Mouse (Mus musculus): ENCODE measurements around the gene Cep57l1. TPM values are rescaled to one million over a fixed set of nuclear protein-coding genes. Genes with fewer than 3 reads are reported as not detected.
A peak's percentile ranks its signal among the peaks of the same experiment; 100 is the strongest.

The Cep57l1 gene
- polyA plus RNA-seq, 1 experiment from 2014 or later: 24.1 TPM

GRCm38 (mm10) chr10:41733214-41733613 lies 76.5 kb downstream of the Cep57l1 start:
- Histone ChIP-seq H3K36me3 (peaks cover 15% of the 10 kb centered on the region; the same call in 1 of the 2 replicates), H3K4me1 (no peaks in the 10 kb centered on the region), H3K4me2 (replicated peaks) (no peak overlapping the region), H3K9ac (no peak overlapping the region), H3K9me3 (no peaks in the 10 kb centered on the region), H3K4me3 (no peak overlapping the region), H3K27me3 (no peaks in the 10 kb centered on the region), H3K27ac (no peak overlapping the region)
- WGBS: 92% methylated on average over 3 of the region's 3 CpGs
- no peak for ATAC-seq (ENCODE audit: insufficient number of reproducible peaks, insufficient read depth, low FRiP score, low TSS enrichment)

- Histone ChIP-seq H3K27ac (no peak overlapping the region), H3K9me3 (no peaks in the 10 kb centered on the region), H3K4me3 (no peak overlapping the region), H3K36me3 (peaks cover 10% of the 10 kb centered on the region), H3K9ac (no peak overlapping the region), H3K4me1 (no peaks in the 10 kb centered on the region), H3K4me2 (replicated peaks) (no peak overlapping the region), H3K27me3 (no peaks in the 10 kb centered on the region)
- no peak for ATAC-seq (ENCODE audit: insufficient number of reproducible peaks, insufficient read depth, low FRiP score, low TSS enrichment)
- WGBS: 88% methylated on average over 4 of the region's 4 CpGs
Measured at GRCm38 (mm10) chr10:41731932-41732331, 77.7 kb downstream of the Cep57l1 start.

- Histone ChIP-seq H3K4me2 (replicated peaks) (no peak overlapping the region), H3K4me3 (no peak overlapping the region), H3K9me3 (no peaks in the 10 kb centered on the region), H3K27ac (no peak overlapping the region), H3K9ac (no peak overlapping the region), H3K36me3 (peaks cover 10% of the 10 kb centered on the region), H3K4me1 (no peaks in the 10 kb centered on the region), H3K27me3 (no peaks in the 10 kb centered on the region)
- WGBS: 90% methylated on average over 10 of the region's 10 CpGs
- ATAC-seq (ENCODE audit: insufficient number of reproducible peaks, insufficient read depth, low FRiP score, low TSS enrichment): no peak
Measured at GRCm38 (mm10) chr10:41730746-41731145, 78.9 kb downstream of the Cep57l1 start.

GRCm38 (mm10) chr10:41726215-41726614 lies 83.5 kb downstream of the Cep57l1 start:
- Histone ChIP-seq H3K4me2 (replicated peaks) (no peak overlapping the region), H3K9ac (no peak overlapping the region), H3K9me3 (no peaks in the 10 kb centered on the region), H3K27ac (no peak overlapping the region), H3K4me3 (no peak overlapping the region), H3K4me1 (no peaks in the 10 kb centered on the region), H3K27me3 (no peaks in the 10 kb centered on the region), H3K36me3 (peaks cover 10% of the 10 kb centered on the region)
- WGBS: 88% methylated on average over 9 of the region's 9 CpGs
- ATAC-seq (ENCODE audit: insufficient number of reproducible peaks, insufficient read depth, low FRiP score, low TSS enrichment): no peak

GRCm38 (mm10) chr10:41719587-41719986 lies 90.1 kb downstream of the Cep57l1 start:
- Histone ChIP-seq H3K27me3 (no peaks in the 10 kb centered on the region), H3K9me3 (no peaks in the 10 kb centered on the region), H3K4me3 (no peak overlapping the region), H3K36me3 (0 out of 2 replicates have a peak, but pooled peaks cover 5% of the 10 kb centered on the region), H3K4me2 (replicated peaks) (no peak overlapping the region), H3K27ac (no peak overlapping the region), H3K4me1 (peaks cover 3% of the 10 kb centered on the region; the same call in 1 of the 2 replicates), H3K9ac (no peak overlapping the region)
- no peak for ATAC-seq (ENCODE audit: insufficient number of reproducible peaks, insufficient read depth, low FRiP score, low TSS enrichment)
- whole genome bisulfite sequencing: 87% methylated on average over 9 of the region's 9 CpGs

GRCm38 (mm10) chr10:41716029-41716897 lies 93.4 kb downstream of the Cep57l1 start, which contains the start of gene Ccdc162:
Ccdc162 (minus strand) TSS chr10:41716634.
- H3K4me2 ChIP-seq (replicated peaks): peak within 1 kb of the TSS; percentile 5; the same call in 1 of the 2 replicates
- no peak within 1 kb of the TSS for H3K9ac ChIP-seq
- peaks cover 3% of the 10 kb centered on the region; the same call in 1 of the 2 replicates for H3K4me1 ChIP-seq
- H3K36me3 ChIP-seq: 0 out of 2 replicates have a peak, but pooled peaks cover 5% of the 10 kb centered on the region
- no peak for ATAC-seq (ENCODE audit: insufficient number of reproducible peaks, insufficient read depth, low FRiP score, low TSS enrichment)
- 60% methylated on average over 15 of the region's 15 CpGs for WGBS
- H3K4me3 ChIP-seq: no peak within 1 kb of the TSS
- H3K27ac ChIP-seq: no peak within 1 kb of the TSS
- H3K9me3 ChIP-seq: no peaks in the 10 kb centered on the region
- no peaks in the 10 kb centered on the region for H3K27me3 ChIP-seq

GRCm38 (mm10) chr10:41715557-41715956 lies 94.1 kb downstream of the Cep57l1 start:
- H3K4me3 ChIP-seq: no peak overlapping the region
- H3K4me2 ChIP-seq (replicated peaks): no peak overlapping the region
- H3K4me1 ChIP-seq: peaks cover 3% of the 10 kb centered on the region; the same call in 1 of the 2 replicates
- WGBS: 82% methylated on average over 14 of the region's 14 CpGs
- no peaks in the 10 kb centered on the region for H3K9me3 ChIP-seq
- H3K27me3 ChIP-seq: no peaks in the 10 kb centered on the region
- no peak overlapping the region for H3K9ac ChIP-seq
- H3K27ac ChIP-seq: no peak overlapping the region
- ATAC-seq (ENCODE audit: insufficient number of reproducible peaks, insufficient read depth, low FRiP score, low TSS enrichment): no peak
- no peaks in the 10 kb centered on the region for H3K36me3 ChIP-seq

- no peak overlapping the region for H3K27ac ChIP-seq
- H3K4me1 ChIP-seq: peaks cover 3% of the 10 kb centered on the region; the same call in 1 of the 2 replicates
- no peaks in the 10 kb centered on the region for H3K36me3 ChIP-seq
- WGBS: 20% methylated on average over 7 of the region's 7 CpGs
- H3K4me3 ChIP-seq: no peak overlapping the region
- ATAC-seq (ENCODE audit: insufficient number of reproducible peaks, insufficient read depth, low FRiP score, low TSS enrichment): no peak
- no peak overlapping the region for H3K4me2 ChIP-seq (replicated peaks)
- no peaks in the 10 kb centered on the region for H3K27me3 ChIP-seq
- H3K9me3 ChIP-seq: peaks cover 3% of the 10 kb centered on the region; the same call in 1 of the 2 replicates
- H3K9ac ChIP-seq: no peak overlapping the region
Measured at GRCm38 (mm10) chr10:41711467-41711866, 98.2 kb downstream of the Cep57l1 start.

GRCm38 (mm10) chr10:41710773-41711172 lies 98.9 kb downstream of the Cep57l1 start:
- 94% methylated on average over 8 of the region's 8 CpGs for WGBS
- H3K36me3 ChIP-seq: no peaks in the 10 kb centered on the region
- peaks cover 3% of the 10 kb centered on the region; the same call in 1 of the 2 replicates for H3K9me3 ChIP-seq
- H3K27ac ChIP-seq: no peak overlapping the region
- no peak overlapping the region for H3K9ac ChIP-seq
- no peak overlapping the region for H3K4me3 ChIP-seq
- ATAC-seq (ENCODE audit: insufficient number of reproducible peaks, insufficient read depth, low FRiP score, low TSS enrichment): no peak
- no peaks in the 10 kb centered on the region for H3K27me3 ChIP-seq
- H3K4me1 ChIP-seq: no peaks in the 10 kb centered on the region
- H3K4me2 ChIP-seq (replicated peaks): no peak overlapping the region

GRCm38 (mm10) chr10:41709341-41709740 lies 100.3 kb downstream of the Cep57l1 start:
- Histone ChIP-seq H3K4me2 (replicated peaks) (no peak overlapping the region), H3K9me3 (peaks cover 3% of the 10 kb centered on the region; the same call in 1 of the 2 replicates), H3K4me1 (no peaks in the 10 kb centered on the region), H3K36me3 (no peaks in the 10 kb centered on the region), H3K4me3 (no peak overlapping the region), H3K27ac (no peak overlapping the region), H3K9ac (no peak overlapping the region), H3K27me3 (no peaks in the 10 kb centered on the region)
- WGBS: 95% methylated on average over 8 of the region's 8 CpGs
- ATAC-seq (ENCODE audit: insufficient number of reproducible peaks, insufficient read depth, low FRiP score, low TSS enrichment): no peak

GRCm38 (mm10) chr10:41699669-41700068 lies 110.0 kb downstream of the Cep57l1 start:
- ATAC-seq (ENCODE audit: insufficient number of reproducible peaks, insufficient read depth, low FRiP score, low TSS enrichment): no peak
- Histone ChIP-seq H3K4me2 (replicated peaks) (no peak overlapping the region), H3K4me3 (no peak overlapping the region), H3K27ac (no peak overlapping the region), H3K27me3 (no peaks in the 10 kb centered on the region), H3K9ac (no peak overlapping the region), H3K4me1 (no peaks in the 10 kb centered on the region), H3K9me3 (no peaks in the 10 kb centered on the region), H3K36me3 (no peaks in the 10 kb centered on the region)
- WGBS: 75% methylated on average over 5 of the region's 5 CpGs

- H3K4me2 ChIP-seq (replicated peaks): no peak overlapping the region
- H3K4me3 ChIP-seq: no peak overlapping the region
- no peak overlapping the region for H3K27ac ChIP-seq
- 73% methylated on average over 11 of the region's 11 CpGs for WGBS
- H3K9ac ChIP-seq: no peak overlapping the region
- H3K9me3 ChIP-seq: no peaks in the 10 kb centered on the region
- H3K36me3 ChIP-seq: no peaks in the 10 kb centered on the region
- H3K27me3 ChIP-seq: no peaks in the 10 kb centered on the region
- no peaks in the 10 kb centered on the region for H3K4me1 ChIP-seq
- no peak for ATAC-seq (ENCODE audit: insufficient number of reproducible peaks, insufficient read depth, low FRiP score, low TSS enrichment)
Measured at GRCm38 (mm10) chr10:41697040-41697439, 112.6 kb downstream of the Cep57l1 start.
